Mouse (Mus musculus) frontal cortex, postnatal 25 days (tissue): ENCODE results near the gene Sis.

Experiments used
- DNase-seq, 2 experiments: peaks; one replicate each; pipeline ENCODE4 v3.0.0; 2022; ENCODE audit warnings: low spot score in 2 of 2

Sis gene

GRCm38 (mm10) chr3:72967675-72968074, at the start of gene Sis:
Gene Sis, minus strand, starts transcription at chr3:72967863.
- DNase-seq: no peak

- DNase-seq: no peak
Measured at GRCm38 (mm10) chr3:73006045-73006444, 38.4 kb upstream of the Sis start.

GRCm38 (mm10) chr3:73002933-73003696, 35.5 kb upstream of the Sis start:
- DNase-seq: no peak

DNA sequence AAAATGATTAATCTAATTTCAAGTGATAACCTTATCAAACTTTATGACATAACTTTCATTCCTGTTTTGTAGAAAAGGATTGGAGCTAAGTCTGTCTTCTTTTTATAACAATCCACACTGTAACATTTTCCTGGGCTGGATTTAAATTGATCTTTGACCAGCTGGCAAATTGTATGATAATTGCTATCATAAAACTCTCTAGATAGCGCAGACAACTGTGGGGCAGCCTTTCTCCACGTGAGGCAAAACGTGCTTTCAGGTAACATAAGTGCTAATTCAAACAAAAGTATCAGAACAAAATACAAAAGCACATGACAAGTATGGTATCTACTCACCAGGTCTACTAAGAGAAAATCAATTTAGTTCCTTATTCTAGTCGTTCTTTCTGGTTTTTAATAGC, 29.9 kb upstream of the Sis start:
- DNase-seq: no peak

DNA sequence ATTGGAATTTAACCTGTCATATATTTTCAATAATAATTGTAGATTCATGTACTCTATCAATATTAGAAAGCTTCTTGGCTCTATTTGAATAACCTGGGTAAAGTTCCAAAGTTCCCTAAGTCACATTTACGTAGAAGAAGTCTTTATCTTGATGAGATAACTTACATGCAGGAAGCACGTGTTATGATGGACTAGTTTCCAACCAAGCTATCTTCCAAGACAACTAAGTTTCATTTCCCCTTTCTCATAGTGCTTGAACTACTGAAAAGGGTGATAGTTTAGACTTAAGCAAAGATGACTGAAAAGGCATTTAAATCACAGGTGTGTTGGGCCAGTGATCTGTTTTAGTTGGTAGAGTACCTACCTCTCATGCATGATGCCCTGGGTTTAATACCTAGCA, 23.3 kb upstream of the Sis start:
- no peak for DNase-seq

GRCm38 (mm10) chr3:72976602-72977001, 8.9 kb upstream of the Sis start:
- DNase-seq: no peak

GRCm38 (mm10) chr3:72918919-72919526, 48.6 kb downstream of the Sis start:
- no peak for DNase-seq

DNA sequence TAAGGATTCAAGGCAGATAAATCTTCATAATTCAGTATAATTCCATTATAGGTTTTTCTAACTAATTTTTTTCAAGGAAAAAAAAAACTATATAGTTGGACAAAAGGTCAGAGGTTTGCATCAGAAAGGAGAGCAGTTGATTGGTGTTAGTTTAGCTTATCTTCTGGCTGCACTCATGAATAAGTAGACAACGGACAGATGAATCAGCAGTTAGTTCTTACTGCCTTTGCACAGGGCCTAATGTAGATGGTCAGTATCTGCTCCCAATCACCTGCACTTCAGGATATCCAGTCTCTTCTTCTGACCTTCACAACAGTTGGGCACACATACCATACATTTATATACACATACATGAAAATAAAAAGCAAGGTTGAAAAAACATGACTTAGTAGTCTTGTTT, 85.2 kb downstream of the Sis start:
- no peak for DNase-seq

DNA sequence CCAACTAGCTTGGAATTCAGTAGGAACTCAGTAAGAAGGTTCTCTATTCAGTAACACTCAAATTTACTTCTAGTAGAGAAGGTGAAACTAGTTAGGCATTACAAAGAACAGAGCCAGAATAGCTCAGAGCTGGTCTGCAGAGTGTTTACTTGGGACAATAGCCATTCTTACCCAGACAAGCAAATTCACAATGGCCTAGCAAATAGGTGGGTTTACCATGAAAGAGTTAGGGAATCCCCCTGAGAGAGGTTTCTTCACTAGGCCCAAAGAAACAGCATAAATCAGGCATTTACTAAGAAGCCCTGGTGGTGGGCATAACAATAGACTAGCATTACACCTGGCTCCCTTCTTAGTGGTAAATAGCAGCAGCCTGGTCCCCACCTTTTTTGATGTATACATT, 99.5 kb downstream of the Sis start:
- DNase-seq: no peak

GRCm38 (mm10) chr3:72858738-72859137, 108.9 kb downstream of the Sis start:
- no peak for DNase-seq

- DNase-seq: no peak
Measured at GRCm38 (mm10) chr3:72855405-72855804, 112.3 kb downstream of the Sis start.

DNA sequence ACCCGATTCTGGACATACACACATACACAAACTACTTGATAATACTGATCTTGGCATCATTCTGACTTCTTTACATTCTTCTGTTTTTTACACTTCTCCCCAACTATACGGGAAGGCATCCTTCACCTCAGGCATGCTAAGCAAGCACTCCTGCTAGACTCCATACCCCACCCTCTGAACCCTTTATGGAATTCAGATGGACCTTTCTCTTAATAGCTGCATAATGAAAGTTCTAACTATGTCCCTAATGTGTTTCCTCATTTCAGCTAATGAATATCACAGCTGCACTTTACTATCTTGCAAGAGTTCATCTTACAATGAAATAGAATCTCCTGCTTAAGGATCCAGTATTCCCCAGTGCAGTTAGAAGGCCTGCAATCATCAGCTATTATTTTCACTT, 127.0 kb downstream of the Sis start:
- no peak for DNase-seq
